37 mouse cellular contexts compared by ENCODE assay signal in genomic region chr2:143585341-143585740, GRCm38 (mm10). TPM values are rescaled to one million over a fixed set of nuclear protein-coding genes. Genes with fewer than 3 reads are reported as not detected.
"Had no signal": no experiment of that assay in that cellular context is flagged by ENCODE, and none has a peak within 500 bp of the region (broad histone marks: within the 10 kb centered on the region; RNA-seq: fewer than 3 reads in every experiment).

No protein-coding gene starts in this region.

- H3K9ac ChIP-seq: limb, embryonic 12.5 days; limb, embryonic 13.5 days; limb, embryonic 15.5 days; liver, embryonic 12.5 days; liver, embryonic 13.5 days; liver, embryonic 14.5 days; liver, embryonic 15.5 days; liver, postnatal 0 days; lung, embryonic 14.5 days; lung, embryonic 15.5 days; midbrain, embryonic 12.5 days; midbrain, embryonic 13.5 days; midbrain, embryonic 15.5 days had no signal

- ATAC-seq: liver, embryonic 12.5 days; liver, postnatal 0 days; lung, postnatal 0 days; midbrain, embryonic 13.5 days; midbrain, embryonic 15.5 days; midbrain, embryonic 16.5 days had no signal

- H3K27ac ChIP-seq: left cerebral cortex, adult 2 months; limb, embryonic 10.5 days; limb, embryonic 12.5 days; limb, embryonic 13.5 days; limb, embryonic 15.5 days; liver, embryonic 12.5 days; liver, embryonic 13.5 days; liver, embryonic 14.5 days; liver, embryonic 15.5 days; lung, embryonic 15.5 days; macrophage; midbrain, embryonic 10.5 days; midbrain, embryonic 12.5 days; midbrain, embryonic 13.5 days; midbrain, embryonic 15.5 days had no signal

- H3K36me3 ChIP-seq: limb, embryonic 10.5 days; limb, embryonic 12.5 days; limb, embryonic 13.5 days; limb, embryonic 15.5 days; liver, embryonic 12.5 days; liver, embryonic 13.5 days; liver, embryonic 15.5 days; lung, embryonic 15.5 days; midbrain, embryonic 10.5 days; midbrain, embryonic 12.5 days; midbrain, embryonic 13.5 days; midbrain, embryonic 15.5 days had no signal

- H3K27me3 ChIP-seq: limb, embryonic 12.5 days; limb, embryonic 13.5 days; limb, embryonic 15.5 days; liver, embryonic 12.5 days; liver, embryonic 13.5 days; liver, embryonic 15.5 days; lung, embryonic 15.5 days; megakaryocyte, embryonic 14.5 days; midbrain, embryonic 12.5 days; midbrain, embryonic 13.5 days; midbrain, embryonic 15.5 days had no signal

- H3K4me1 ChIP-seq: limb, embryonic 10.5 days; limb, embryonic 12.5 days; limb, embryonic 13.5 days; liver, embryonic 12.5 days; liver, embryonic 13.5 days; liver, embryonic 15.5 days; lung, embryonic 15.5 days; megakaryocyte, embryonic 14.5 days; midbrain, embryonic 10.5 days; midbrain, embryonic 12.5 days had no signal

- H3K4me2 ChIP-seq: limb, embryonic 12.5 days; limb, embryonic 13.5 days; limb, embryonic 15.5 days; liver, embryonic 11.5 days; liver, embryonic 12.5 days; liver, embryonic 13.5 days; liver, embryonic 15.5 days; lung, embryonic 14.5 days; lung, embryonic 15.5 days; midbrain, embryonic 11.5 days; midbrain, embryonic 12.5 days; midbrain, embryonic 13.5 days; midbrain, embryonic 15.5 days had no signal

- DNase-seq: left cerebral cortex, postnatal 4 days; liver; liver, embryonic 13.5 days; liver, postnatal 0 days; lung, adult 18-20 months; lung, adult 2 months; lung, embryonic 14.5 days; lung, postnatal 10 days; lung, postnatal 14 days; lung, postnatal 36 days; lung, postnatal 4 days; midbrain, embryonic 14.5 days had no signal

- H3K4me3 ChIP-seq: left cerebral cortex, adult 2 months; limb, embryonic 10.5 days; limb, embryonic 12.5 days; limb, embryonic 13.5 days; limb, embryonic 15.5 days; liver, embryonic 12.5 days; liver, embryonic 13.5 days; liver, embryonic 15.5 days; lung, embryonic 15.5 days; megakaryocyte, embryonic 14.5 days; midbrain, embryonic 10.5 days; midbrain, embryonic 12.5 days; midbrain, embryonic 13.5 days; midbrain, embryonic 15.5 days; myocyte had no signal

- H3K9me3 ChIP-seq: limb, embryonic 10.5 days; limb, embryonic 12.5 days; limb, embryonic 13.5 days; limb, embryonic 15.5 days; liver, embryonic 12.5 days; lung, embryonic 15.5 days; midbrain, embryonic 10.5 days; midbrain, embryonic 12.5 days; midbrain, embryonic 13.5 days; midbrain, embryonic 15.5 days had no signal

RNA-seq across cellular contexts. Expression of gene Pcsk2, which starts 39.4 kb away (rescaled TPM):
- total RNA-seq: liver, adult 2 months; megakaryocyte progenitor cell, adult 5-6 weeks; megakaryocyte, adult 5-6 weeks; megakaryocyte-erythroid progenitor cell, adult 5-6 weeks; monocyte, adult 5-6 weeks had no signal
- polyA plus RNA-seq: liver, adult 2 months; liver, postnatal 0 days; macrophage had no signal
